Mouse (Mus musculus): ENCODE results near the gene Grn. TPM values are rescaled to one million over a fixed set of nuclear protein-coding genes. Genes with fewer than 3 reads are reported as not detected.

Gene Grn
- polyA plus RNA-seq, 1 experiment from 2014 or later: 68.1 TPM

- H3K4me3 ChIP-seq (ENCODE audit: low read depth, low read length): no peak overlapping the region
- DNase-seq (ENCODE audit: low spot score) (no peak), ATAC-seq (replicated peaks; ENCODE audit: low FRiP score) (no peak)
- no peak overlapping the region for H3K4me2 ChIP-seq
- no peaks in the 10 kb centered on the region for H3K27me3 ChIP-seq (replicated peaks; ENCODE audit: control insufficient read depth, insufficient read depth, low read length)
- no peaks in the 10 kb centered on the region for H3K36me3 ChIP-seq (ENCODE audit: control insufficient read depth, insufficient read depth, low read length)
- H3K4me1 ChIP-seq (replicated peaks; ENCODE audit: control insufficient read depth, insufficient read depth, low read length): peaks cover 13% of the 10 kb centered on the region
- H3K27ac ChIP-seq (ENCODE audit: low read depth, low read length): no peak overlapping the region
- H3K9me3 ChIP-seq (ENCODE audit: control insufficient read depth, low read length): no peaks in the 10 kb centered on the region
- 76% methylated on average over 8 of the region's 8 CpGs for WGBS
- no peak overlapping the region for H3K9ac ChIP-seq (ENCODE audit: low read depth, low read length)
Measured at GRCm38 (mm10) chr11:102413059-102413458, 17.1 kb upstream of the Grn start.

- no peaks in the 10 kb centered on the region; the same call in 1 of the 2 replicates for H3K27me3 ChIP-seq (replicated peaks; ENCODE audit: control insufficient read depth, insufficient read depth, low read length)
- no peak overlapping the region for H3K9ac ChIP-seq (ENCODE audit: low read depth, low read length)
- H3K9me3 ChIP-seq (ENCODE audit: control insufficient read depth, low read length): no peaks in the 10 kb centered on the region
- ATAC-seq (replicated peaks; ENCODE audit: low FRiP score) (no peak), DNase-seq (ENCODE audit: low spot score) (no peak)
- WGBS: 70% methylated on average over 10 of the region's 10 CpGs
- H3K27ac ChIP-seq (ENCODE audit: low read depth, low read length): no peak overlapping the region
- H3K4me2 ChIP-seq: no peak overlapping the region
- 0 out of 2 replicates have a peak, but pooled peaks cover 2% of the 10 kb centered on the region for H3K4me1 ChIP-seq (replicated peaks; ENCODE audit: control insufficient read depth, insufficient read depth, low read length)
- no peaks in the 10 kb centered on the region for H3K36me3 ChIP-seq (ENCODE audit: control insufficient read depth, insufficient read depth, low read length)
- H3K4me3 ChIP-seq (ENCODE audit: low read depth, low read length): no peak overlapping the region
Measured at GRCm38 (mm10) chr11:102415034-102415802, 14.9 kb upstream of the Grn start.

- WGBS: 83% methylated on average over 1 of the region's 1 CpGs
- H3K9ac ChIP-seq (ENCODE audit: low read depth, low read length): no peak overlapping the region
- H3K4me1 ChIP-seq (replicated peaks; ENCODE audit: control insufficient read depth, insufficient read depth, low read length): no peaks in the 10 kb centered on the region
- no peaks in the 10 kb centered on the region for H3K36me3 ChIP-seq (ENCODE audit: control insufficient read depth, insufficient read depth, low read length)
- no peaks in the 10 kb centered on the region; the same call in 1 of the 2 replicates for H3K9me3 ChIP-seq (ENCODE audit: control insufficient read depth, low read length)
- no peak overlapping the region for H3K27ac ChIP-seq (ENCODE audit: low read depth, low read length)
- DNase-seq (ENCODE audit: low spot score): no peak
- no peak for ATAC-seq (replicated peaks; ENCODE audit: low FRiP score)
- no peak overlapping the region for H3K4me2 ChIP-seq
- no peak overlapping the region for H3K4me3 ChIP-seq (ENCODE audit: low read depth, low read length)
- no peaks in the 10 kb centered on the region; the same call in 1 of the 2 replicates for H3K27me3 ChIP-seq (replicated peaks; ENCODE audit: control insufficient read depth, insufficient read depth, low read length)
Measured at GRCm38 (mm10) chr11:102417160-102417559, 13.0 kb upstream of the Grn start.

GRCm38 (mm10) chr11:102418887-102419286, 11.2 kb upstream of the Grn start:
- ATAC-seq (replicated peaks; ENCODE audit: low FRiP score): no peak
- H3K4me1 ChIP-seq (replicated peaks; ENCODE audit: control insufficient read depth, insufficient read depth, low read length): no peaks in the 10 kb centered on the region
- H3K36me3 ChIP-seq (ENCODE audit: control insufficient read depth, insufficient read depth, low read length): no peaks in the 10 kb centered on the region
- no peak overlapping the region for H3K4me3 ChIP-seq (ENCODE audit: low read depth, low read length)
- no peaks in the 10 kb centered on the region; the same call in 1 of the 2 replicates for H3K27me3 ChIP-seq (replicated peaks; ENCODE audit: control insufficient read depth, insufficient read depth, low read length)
- H3K27ac ChIP-seq (ENCODE audit: low read depth, low read length): no peak overlapping the region
- no peak for DNase-seq (ENCODE audit: low spot score)
- no peak overlapping the region for H3K4me2 ChIP-seq
- no peak overlapping the region for H3K9ac ChIP-seq (ENCODE audit: low read depth, low read length)
- H3K9me3 ChIP-seq (ENCODE audit: control insufficient read depth, low read length): no peaks in the 10 kb centered on the region; the same call in 1 of the 2 replicates

- H3K36me3 ChIP-seq (ENCODE audit: control insufficient read depth, insufficient read depth, low read length): no peaks in the 10 kb centered on the region
- DNase-seq (ENCODE audit: low spot score) (no peak), ATAC-seq (replicated peaks; ENCODE audit: low FRiP score) (no peak)
- H3K9ac ChIP-seq (ENCODE audit: low read depth, low read length): no peak overlapping the region
- H3K27me3 ChIP-seq (replicated peaks; ENCODE audit: control insufficient read depth, insufficient read depth, low read length): no peaks in the 10 kb centered on the region; the same call in 1 of the 2 replicates
- WGBS: 65% methylated on average over 8 of the region's 8 CpGs
- no peak overlapping the region for H3K27ac ChIP-seq (ENCODE audit: low read depth, low read length)
- H3K4me3 ChIP-seq (ENCODE audit: low read depth, low read length): no peak overlapping the region
- no peaks in the 10 kb centered on the region; the same call in 1 of the 2 replicates for H3K9me3 ChIP-seq (ENCODE audit: control insufficient read depth, low read length)
- H3K4me1 ChIP-seq (replicated peaks; ENCODE audit: control insufficient read depth, insufficient read depth, low read length): no peaks in the 10 kb centered on the region
- H3K4me2 ChIP-seq: no peak overlapping the region
Measured at GRCm38 (mm10) chr11:102421559-102421958, 8.6 kb upstream of the Grn start.

- H3K4me1 ChIP-seq (replicated peaks; ENCODE audit: control insufficient read depth, insufficient read depth, low read length): peaks cover 4% of the 10 kb centered on the region
- H3K4me2 ChIP-seq: no peak overlapping the region
- ATAC-seq (replicated peaks; ENCODE audit: low FRiP score): no peak
- H3K9me3 ChIP-seq (ENCODE audit: control insufficient read depth, low read length): no peaks in the 10 kb centered on the region; the same call in 1 of the 2 replicates
- no peaks in the 10 kb centered on the region for H3K36me3 ChIP-seq (ENCODE audit: control insufficient read depth, insufficient read depth, low read length)
- H3K27ac ChIP-seq (ENCODE audit: low read depth, low read length): no peak overlapping the region
- H3K27me3 ChIP-seq (replicated peaks; ENCODE audit: control insufficient read depth, insufficient read depth, low read length): no peaks in the 10 kb centered on the region; the same call in 1 of the 2 replicates
- DNase-seq (ENCODE audit: low spot score): no peak
- 75% methylated on average over 6 of the region's 6 CpGs for WGBS
- H3K9ac ChIP-seq (ENCODE audit: low read depth, low read length): no peak overlapping the region
- no peak overlapping the region for H3K4me3 ChIP-seq (ENCODE audit: low read depth, low read length)
Measured at GRCm38 (mm10) chr11:102424666-102425065, 5.4 kb upstream of the Grn start.

- Histone ChIP-seq H3K4me3 (ENCODE audit: low read depth, low read length) (no peak overlapping the region), H3K9me3 (ENCODE audit: control insufficient read depth, low read length) (no peaks in the 10 kb centered on the region; the same call in 1 of the 2 replicates), H3K4me1 (replicated peaks; ENCODE audit: control insufficient read depth, insufficient read depth, low read length) (peaks cover 7% of the 10 kb centered on the region), H3K27me3 (replicated peaks; ENCODE audit: control insufficient read depth, insufficient read depth, low read length) (no peaks in the 10 kb centered on the region), H3K36me3 (ENCODE audit: control insufficient read depth, insufficient read depth, low read length) (no peaks in the 10 kb centered on the region), H3K4me2 (no peak overlapping the region), H3K27ac (ENCODE audit: low read depth, low read length) (no peak overlapping the region), H3K9ac (ENCODE audit: low read depth, low read length) (no peak overlapping the region)
- ATAC-seq (replicated peaks; ENCODE audit: low FRiP score): no peak
- DNase-seq (ENCODE audit: low spot score): no peak
- WGBS: 77% methylated on average over 8 of the region's 8 CpGs
Measured at GRCm38 (mm10) chr11:102425555-102426316, 4.4 kb upstream of the Grn start.

GRCm38 (mm10) chr11:102428981-102429540, 1.1 kb upstream of the Grn start:
- H3K4me3 ChIP-seq (ENCODE audit: low read depth, low read length): no peak overlapping the region
- H3K4me1 ChIP-seq (replicated peaks; ENCODE audit: control insufficient read depth, insufficient read depth, low read length): peaks cover 10% of the 10 kb centered on the region
- H3K9me3 ChIP-seq (ENCODE audit: control insufficient read depth, low read length): no peaks in the 10 kb centered on the region
- WGBS: 46% methylated on average over 8 of the region's 8 CpGs
- H3K27me3 ChIP-seq (replicated peaks; ENCODE audit: control insufficient read depth, insufficient read depth, low read length): no peaks in the 10 kb centered on the region
- DNase-seq (ENCODE audit: low spot score) (no peak), ATAC-seq (replicated peaks; ENCODE audit: low FRiP score) (no peak)
- H3K9ac ChIP-seq (ENCODE audit: low read depth, low read length): no peak overlapping the region
- H3K4me2 ChIP-seq: peak overlapping the region; percentile 97
- H3K27ac ChIP-seq (ENCODE audit: low read depth, low read length): no peak overlapping the region
- no peaks in the 10 kb centered on the region for H3K36me3 ChIP-seq (ENCODE audit: control insufficient read depth, insufficient read depth, low read length)
